Mouse (Mus musculus) lung, postnatal 0 days (tissue): ENCODE data around the gene Gpr108.

Experiments used
- CTCF ChIP-seq: IDR thresholded peaks from 2 replicates; pipeline ENCODE4 v1.5.1; 2016; ENCODE audit warnings: antibody characterized with exemption, mild to moderate bottlenecking
- EP300 ChIP-seq: IDR thresholded peaks from 2 replicates; pipeline ENCODE4 v1.6.1; 2016; ENCODE audit warnings: antibody characterized with exemption, mild to moderate bottlenecking, control low read depth

GRCm38 (mm10) chr17:57194041-57194507 is 54.2 kb downstream of the Gpr108 start, which contains the start of gene Tnfsf14:
- TF ChIP-seq CTCF (no peak), EP300 (no peak)
